Mouse (Mus musculus) B cell, adult 2 months (primary cell): ENCODE results near the gene Slc25a18.
"Not testable (repeated sequence)": the region's sequence is repeated elsewhere in the genome, so short reads cannot be mapped to it uniquely, and the experiment has no call there.

Experiments used
- DNase-seq, 2 experiments: peaks; one replicate each; pipeline ENCODE4 v3.0.0; 2022

The Slc25a18 gene

GRCm38 (mm10) chr6:120798905-120799304, 25.5 kb downstream of the Slc25a18 start:
- DNase-seq, result no peak

- DNase-seq, result no peak
These were observed 26.2 kb downstream of the Slc25a18 start for GRCm38 (mm10) chr6:120799581-120800041.

- DNase-seq, result no peak
These were observed 33.8 kb downstream of the Slc25a18 start for GRCm38 (mm10) chr6:120806999-120807737.

GRCm38 (mm10) chr6:120807738-120808081, 34.3 kb downstream of the Slc25a18 start:
- no peak for DNase-seq

- DNase-seq, result not testable (repeated sequence)
These were observed 38.6 kb downstream of the Slc25a18 start for GRCm38 (mm10) chr6:120811999-120812398.

GRCm38 (mm10) chr6:120819294-120819693, 45.9 kb downstream of the Slc25a18 start:
- DNase-seq, result no peak

- no peak for DNase-seq
These were observed 46.8 kb downstream of the Slc25a18 start for GRCm38 (mm10) chr6:120820144-120820543.

- no peak for DNase-seq
These were observed 47.6 kb downstream of the Slc25a18 start for GRCm38 (mm10) chr6:120820941-120821340.

GRCm38 (mm10) chr6:120821715-120822114, 48.3 kb downstream of the Slc25a18 start:
- DNase-seq, result no peak

GRCm38 (mm10) chr6:120822307-120822928, 49.0 kb downstream of the Slc25a18 start, which contains the start of gene Atp6v1e1:
Atp6v1e1 (minus strand) TSS chr6:120822793.
- DNase-seq, result peak; percentile 95

GRCm38 (mm10) chr6:120822937-120823614, 49.7 kb downstream of the Slc25a18 start:
- peak; percentile 33 to 35 for DNase-seq

GRCm38 (mm10) chr6:120830056-120830455, 56.7 kb downstream of the Slc25a18 start:
- DNase-seq, result no peak

GRCm38 (mm10) chr6:120830866-120831608, 57.7 kb downstream of the Slc25a18 start:
- DNase-seq, result no peak

- no peak for DNase-seq
These were observed 58.7 kb downstream of the Slc25a18 start for GRCm38 (mm10) chr6:120832097-120832496.

- DNase-seq, result no peak
These were observed 61.5 kb downstream of the Slc25a18 start for GRCm38 (mm10) chr6:120834766-120835321.

- peak; percentile 99 for DNase-seq
These were observed 62.3 kb downstream of the Slc25a18 start, which contains the start of gene Bcl2l13 for GRCm38 (mm10) chr6:120835474-120836374. Bcl2l13 (plus strand) TSS chr6:120836212.

GRCm38 (mm10) chr6:120836389-120837151, 63.2 kb downstream of the Slc25a18 start:
- DNase-seq, result no peak

- no peak for DNase-seq
These were observed 63.8 kb downstream of the Slc25a18 start for GRCm38 (mm10) chr6:120837152-120837530.

GRCm38 (mm10) chr6:120840258-120840657, 66.9 kb downstream of the Slc25a18 start:
- DNase-seq, result no peak

GRCm38 (mm10) chr6:120841754-120842153, 68.4 kb downstream of the Slc25a18 start:
- DNase-seq, result no peak
